Mouse (Mus musculus) macrophage (primary cell): ENCODE data around the gene Gm10643. TPM values are rescaled to one million over a fixed set of nuclear protein-coding genes. Genes with fewer than 3 reads are reported as not detected.

Experiments
- H3K27ac ChIP-seq: fragments of 350-480 bp; formaldehyde crosslinking; 2 replicates; pipeline ENCODE4 v1.9.0; 2021
- H3K36me3 ChIP-seq: fragments of 350-480 bp; formaldehyde crosslinking; 2 replicates; pipeline ENCODE4 v1.9.0; 2021; ENCODE audit errors: inconsistent target
- H3K4me3 ChIP-seq: fragments of 350-480 bp; formaldehyde crosslinking; 2 replicates; pipeline ENCODE4 v1.9.0; 2021; ENCODE audit errors: inconsistent target
- H3K79me2 ChIP-seq: fragments of 350-480 bp; formaldehyde crosslinking; 2 replicates; pipeline ENCODE4 v1.9.0; 2021; ENCODE audit errors: inconsistent target
- WGBS: methylation state at CpG from one replicate; pipeline ENCODE4 v1.1.7; 2026; ENCODE audit warnings: inconsistent platforms; ENCODE audit not compliant: missing documents; 5-methylcytosine and 5-hydroxymethylcytosine counted together
- polyA plus RNA-seq: library from polyadenylated mRNA; stranded (reverse); fragments of 250-400 nt; gene quantifications from 3 replicates; pipeline ENCODE4 v1.2.4, GENCODE M21; 2018; ENCODE audit warnings: inconsistent platforms

Gm10643 gene
- polyA plus RNA-seq, 1 experiment from 2014 or later, result 0.52 TPM

DNA sequence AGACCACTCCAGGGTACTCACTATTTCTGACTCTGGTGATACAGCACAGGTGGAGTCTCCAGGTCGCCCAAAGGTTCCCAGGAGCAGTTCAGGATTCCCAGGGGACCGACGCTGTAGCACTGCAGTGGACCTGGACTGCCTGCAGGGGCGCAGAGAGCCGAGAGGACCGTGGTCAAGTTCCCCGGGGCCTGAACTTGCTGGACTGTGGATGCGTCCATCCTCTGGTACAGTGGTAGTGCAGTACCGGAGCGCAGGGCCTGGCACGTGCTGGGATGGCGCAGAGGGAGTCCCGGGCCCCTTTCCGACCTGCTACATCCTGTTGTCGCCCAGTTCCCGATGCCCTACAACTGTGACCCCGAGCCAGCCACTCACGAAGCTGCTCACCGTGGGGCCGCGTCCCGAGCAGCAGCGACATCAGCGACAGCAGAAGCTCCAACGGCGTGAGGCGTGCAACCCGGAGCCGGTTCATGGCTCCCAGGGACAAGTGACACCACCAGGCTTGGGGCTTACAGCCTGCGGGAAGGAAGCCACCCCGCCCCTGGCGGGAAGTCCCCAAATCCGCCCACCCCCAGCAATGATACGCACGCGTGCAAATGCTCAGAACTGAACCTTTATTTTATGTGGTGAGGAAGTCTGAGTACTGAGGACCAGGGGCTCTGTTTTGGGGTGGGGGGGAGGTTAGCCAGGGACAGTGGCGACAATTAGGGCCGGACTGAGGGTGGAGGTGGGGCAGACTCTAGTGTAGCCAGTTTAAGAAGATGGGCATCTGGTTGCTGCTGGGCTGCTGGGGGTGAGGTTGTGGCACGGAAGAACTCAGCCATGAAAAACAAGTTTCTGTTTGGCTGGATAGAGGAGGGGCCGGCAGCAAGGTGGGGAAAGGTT, 22.6 kb downstream of the Gm10643 start, which contains the start of gene Il27ra:
Gene Il27ra (minus strand): TSS at position 524 of the 882 bp plus-strand sequence.
- WGBS, result 2% methylated on average over 39 of the region's 40 CpGs
- H3K27ac ChIP-seq, result no peak within 1 kb of the TSS
- H3K79me2 ChIP-seq, result no peaks in the 10 kb centered on the region
- no peaks in the 10 kb centered on the region for H3K36me3 ChIP-seq
- no peak within 1 kb of the TSS for H3K4me3 ChIP-seq

DNA sequence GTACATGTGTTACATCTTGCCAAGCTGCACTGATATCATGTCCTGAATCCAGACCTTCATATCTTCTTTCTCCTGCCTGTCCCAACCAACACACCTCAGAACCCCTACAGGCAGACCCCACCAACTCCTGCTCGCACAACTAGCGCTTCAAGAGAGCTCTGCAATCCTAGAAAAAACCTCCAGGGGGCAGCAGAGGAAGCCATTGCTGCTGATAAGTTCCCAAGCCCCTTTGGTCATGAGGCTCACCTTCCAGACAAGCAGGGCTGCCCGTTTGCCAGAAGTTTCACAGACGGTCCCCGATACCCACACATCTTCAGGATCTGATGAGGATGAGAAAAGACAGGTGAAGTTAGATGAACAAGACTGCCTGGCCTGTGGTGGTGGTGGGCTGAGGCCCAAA, 25.9 kb downstream of the Gm10643 start:
- WGBS, result 13% methylated on average over 5 of the region's 5 CpGs
- no peaks in the 10 kb centered on the region for H3K79me2 ChIP-seq
- no peaks in the 10 kb centered on the region for H3K36me3 ChIP-seq
- H3K27ac ChIP-seq, result no peak overlapping the region
- H3K4me3 ChIP-seq, result no peak overlapping the region

DNA sequence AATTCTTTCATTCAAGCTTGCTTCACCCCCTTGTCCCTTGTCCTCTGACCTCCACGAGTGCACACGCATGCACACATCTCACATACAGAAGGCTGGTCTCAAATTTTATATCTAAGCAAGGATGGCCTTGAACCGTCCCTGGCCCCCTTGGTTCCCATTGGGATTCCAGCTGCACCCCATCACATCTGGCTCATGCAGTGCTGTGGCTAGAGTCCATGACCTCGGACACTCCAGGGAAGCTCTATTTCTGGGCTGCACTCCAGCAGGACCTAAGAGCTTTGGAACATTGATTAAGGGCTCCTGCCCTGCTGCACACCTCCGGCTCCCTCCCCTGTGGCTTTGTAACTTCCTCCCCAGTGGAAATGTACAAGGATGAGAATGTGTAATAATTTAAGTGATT, 26.9 kb downstream of the Gm10643 start:
- Histone ChIP-seq H3K27ac (no peak overlapping the region), H3K79me2 (no peaks in the 10 kb centered on the region), H3K4me3 (no peak overlapping the region), H3K36me3 (no peaks in the 10 kb centered on the region)
- 96% methylated on average over 4 of the region's 5 CpGs for WGBS

DNA sequence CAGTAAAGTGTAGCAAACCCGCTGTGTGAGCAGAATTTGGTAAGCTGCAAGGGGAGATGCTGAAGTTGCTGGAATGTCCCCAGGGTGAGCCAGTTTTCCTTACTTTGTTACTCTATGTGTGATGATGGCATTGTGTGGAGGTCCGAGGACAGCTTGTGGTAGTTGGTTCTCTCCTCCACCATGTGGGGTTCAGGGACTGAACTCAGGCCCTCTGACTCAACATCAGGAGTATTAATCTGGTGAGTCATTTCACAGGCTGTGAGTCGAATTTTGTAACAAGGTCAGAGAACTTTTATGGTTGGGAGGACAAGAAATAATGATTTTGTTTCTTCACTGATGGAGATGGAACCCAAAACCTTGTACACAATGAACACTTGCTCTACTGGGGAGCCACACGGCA, 32.2 kb downstream of the Gm10643 start:
- Histone ChIP-seq H3K4me3 (no peak overlapping the region), H3K36me3 (no peaks in the 10 kb centered on the region), H3K27ac (no peak overlapping the region), H3K79me2 (no peaks in the 10 kb centered on the region)
- WGBS, result 86% methylated on average over 4 of the region's 4 CpGs

DNA sequence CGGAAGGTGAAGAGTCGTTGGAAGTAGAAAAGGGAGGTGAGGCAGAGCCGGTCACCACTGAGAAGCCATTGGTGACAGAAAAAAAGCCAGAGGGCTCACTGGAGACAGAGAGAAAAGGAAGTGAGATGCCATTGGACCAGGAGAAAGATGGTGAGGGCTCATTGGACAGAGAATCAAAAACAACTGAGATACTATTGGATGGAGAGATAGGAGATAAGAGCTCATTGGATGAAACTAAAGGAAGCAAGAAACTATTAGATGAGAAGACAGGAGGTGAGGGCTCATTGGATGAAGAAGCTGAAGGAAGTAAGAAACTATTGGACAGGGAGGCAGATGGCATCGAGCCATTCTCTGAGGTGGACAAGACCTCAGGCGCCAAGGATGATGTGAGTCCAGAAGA, 35.7 kb downstream of the Gm10643 start:
- H3K4me3 ChIP-seq, result no peak overlapping the region
- no peaks in the 10 kb centered on the region for H3K36me3 ChIP-seq
- H3K79me2 ChIP-seq, result no peaks in the 10 kb centered on the region
- no peak overlapping the region for H3K27ac ChIP-seq
- 87% methylated on average over 5 of the region's 5 CpGs for WGBS

DNA sequence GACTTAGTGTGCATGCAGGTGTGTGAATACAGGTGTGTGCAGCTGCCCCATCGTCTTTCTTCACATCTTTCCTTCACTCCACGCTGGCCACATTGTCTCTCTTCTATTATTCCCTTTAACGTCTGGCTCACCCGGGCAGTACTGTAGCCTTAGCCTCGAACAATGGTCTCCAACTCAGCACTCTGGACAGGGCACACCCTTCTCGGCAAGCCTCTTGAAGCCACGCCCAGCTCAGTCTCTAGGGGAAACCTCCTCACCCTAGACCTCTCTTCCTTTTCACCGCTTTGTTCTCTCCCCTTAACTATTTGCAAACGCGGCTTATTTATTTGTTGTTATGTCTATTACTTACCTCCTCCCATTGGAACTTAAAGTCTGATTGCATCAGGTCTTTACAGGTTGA, 37.5 kb downstream of the Gm10643 start:
- WGBS, result 11% methylated on average over 10 of the region's 10 CpGs
- H3K36me3 ChIP-seq, result no peaks in the 10 kb centered on the region
- H3K4me3 ChIP-seq, result no peak overlapping the region
- H3K79me2 ChIP-seq, result no peaks in the 10 kb centered on the region
- H3K27ac ChIP-seq, result no peak overlapping the region

DNA sequence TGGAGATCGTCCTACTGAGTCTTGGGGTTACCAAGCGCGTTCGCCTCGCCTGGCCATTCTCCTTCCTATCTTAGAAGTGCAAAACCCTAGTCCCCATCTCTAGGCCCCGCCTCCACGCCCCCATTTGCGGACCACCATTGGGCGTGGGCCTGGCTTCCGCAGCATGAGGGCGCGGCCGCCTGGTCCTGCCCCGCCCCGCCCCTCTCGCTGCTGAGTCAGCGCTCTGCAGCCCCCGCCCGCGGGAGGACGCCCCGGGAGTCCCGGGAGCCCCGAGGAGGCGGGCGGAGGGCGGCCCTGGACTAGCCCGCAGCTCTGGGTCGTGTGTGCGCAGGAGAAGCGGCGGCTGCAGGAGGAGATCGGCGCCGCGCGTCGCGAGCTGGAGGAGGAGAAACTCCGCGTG, 39.1 kb downstream of the Gm10643 start:
- Histone ChIP-seq H3K79me2 (no peaks in the 10 kb centered on the region), H3K4me3 (no peak overlapping the region), H3K36me3 (no peaks in the 10 kb centered on the region), H3K27ac (no peak overlapping the region)
- 4% methylated on average over 41 of the region's 41 CpGs for WGBS

DNA sequence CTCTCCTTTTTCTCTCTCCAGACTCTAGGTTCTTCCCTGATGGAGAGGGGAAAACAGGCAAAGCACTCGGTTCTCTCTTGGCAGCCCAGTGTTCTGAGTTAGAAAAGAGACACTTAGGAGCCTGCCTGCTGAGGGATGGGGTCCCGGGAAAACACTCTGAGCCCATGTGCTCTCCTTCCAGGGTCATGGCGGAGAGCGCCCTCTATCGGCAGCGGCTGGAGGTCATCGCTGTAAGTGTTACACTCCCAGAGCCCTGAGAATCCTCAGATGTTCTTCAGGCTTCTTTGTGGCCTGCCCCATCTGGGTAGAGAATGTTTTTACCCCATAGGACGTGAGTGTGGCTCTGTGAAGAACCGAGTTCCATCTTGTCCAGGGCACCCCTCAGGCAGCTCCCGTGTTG, 40.8 kb downstream of the Gm10643 start:
- Histone ChIP-seq H3K79me2 (no peaks in the 10 kb centered on the region), H3K36me3 (no peaks in the 10 kb centered on the region), H3K4me3 (no peak overlapping the region), H3K27ac (no peak overlapping the region)
- WGBS, result 27% methylated on average over 10 of the region's 10 CpGs

DNA sequence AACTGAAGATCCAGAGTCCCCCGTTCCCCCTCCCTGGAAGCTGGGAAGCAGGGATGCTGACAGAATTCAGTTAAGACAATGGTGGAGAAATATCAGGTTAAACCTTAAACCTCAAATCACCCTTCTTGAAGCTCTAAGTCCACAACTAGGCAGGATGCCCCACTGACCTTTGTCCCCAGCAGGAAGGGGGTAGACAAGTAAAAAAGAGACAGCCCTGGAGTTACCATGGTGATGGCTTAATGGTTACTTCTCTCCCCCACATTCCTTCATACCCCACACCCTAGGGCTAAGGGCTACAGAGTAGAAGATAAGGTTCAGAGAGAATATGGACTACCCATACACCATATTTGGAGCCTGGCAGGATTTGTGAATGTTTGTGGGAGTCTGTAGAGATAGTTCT, 41.3 kb downstream of the Gm10643 start:
- Histone ChIP-seq H3K27ac (no peak overlapping the region), H3K4me3 (no peak overlapping the region), H3K36me3 (no peaks in the 10 kb centered on the region), H3K79me2 (no peaks in the 10 kb centered on the region)
- WGBS, result 86% methylated on average over 1 of the region's 1 CpGs

DNA sequence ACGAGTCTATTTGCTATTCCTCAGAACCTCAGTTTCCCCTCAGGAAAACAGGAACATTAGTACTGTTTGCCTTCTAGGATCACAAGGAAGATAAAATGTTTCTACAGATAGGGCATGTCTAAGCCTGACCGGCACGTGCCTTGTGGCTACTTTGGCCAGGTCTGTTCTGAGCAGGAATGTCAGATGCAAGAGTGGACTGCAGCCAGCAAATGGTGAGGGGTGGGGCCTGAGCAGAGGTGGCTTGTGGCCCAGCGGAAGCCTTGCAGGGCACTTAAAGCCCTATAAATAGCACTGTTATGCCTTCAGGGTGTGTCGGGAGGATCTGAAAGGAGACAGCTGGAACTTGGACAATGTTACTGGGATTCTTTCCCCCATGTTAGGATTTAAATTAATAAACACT, 41.9 kb downstream of the Gm10643 start:
- no peak overlapping the region for H3K27ac ChIP-seq
- H3K4me3 ChIP-seq, result no peak overlapping the region
- 19% methylated on average over 5 of the region's 5 CpGs for WGBS
- H3K79me2 ChIP-seq, result no peaks in the 10 kb centered on the region
- H3K36me3 ChIP-seq, result no peaks in the 10 kb centered on the region

DNA sequence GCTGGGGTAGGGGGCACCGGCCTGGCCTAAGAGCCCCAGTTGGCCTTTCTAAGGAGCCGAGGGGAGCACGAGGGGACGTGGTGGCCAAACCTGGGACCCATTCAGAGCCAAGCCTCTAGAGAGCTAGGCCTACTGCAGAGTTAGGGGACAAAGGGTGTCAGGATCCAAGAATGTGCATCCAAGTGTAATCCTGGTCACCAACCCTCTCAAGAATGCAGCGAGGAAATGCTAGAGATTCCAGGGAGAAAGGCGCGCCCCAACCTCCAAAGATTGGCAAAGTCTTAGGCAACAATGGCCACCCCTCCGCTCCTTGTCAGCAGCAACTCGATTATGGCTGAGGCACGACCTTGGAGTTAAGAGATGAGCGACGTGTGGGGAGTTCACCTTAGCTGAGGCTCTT, 43.4 kb downstream of the Gm10643 start:
- Histone ChIP-seq H3K79me2 (no peaks in the 10 kb centered on the region), H3K27ac (no peak overlapping the region), H3K4me3 (no peak overlapping the region), H3K36me3 (no peaks in the 10 kb centered on the region)
- 72% methylated on average over 9 of the region's 12 CpGs for WGBS

DNA sequence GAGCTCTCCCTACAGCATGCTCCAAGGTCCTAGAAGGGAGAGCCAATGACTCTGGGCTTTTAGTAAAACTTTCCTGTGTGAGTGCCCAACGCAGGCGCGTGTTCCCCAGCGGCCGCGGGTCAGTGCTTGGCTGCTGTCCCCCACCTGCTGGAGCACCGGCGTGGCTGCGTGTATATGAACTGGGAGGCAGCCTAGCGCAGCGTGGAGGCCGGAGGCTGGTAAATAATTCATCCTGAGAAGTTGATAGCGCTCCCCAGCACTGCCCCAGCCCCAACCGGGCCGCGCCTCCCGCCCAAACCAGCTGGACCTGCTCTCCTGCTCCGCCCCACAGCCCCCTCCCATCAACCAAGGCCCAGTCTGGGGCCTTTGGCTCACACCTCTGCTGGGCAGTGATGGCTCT, 43.8 kb downstream of the Gm10643 start, which contains the start of gene Palm3:
Gene Palm3 (plus strand): TSS at position 376 of the 400 bp plus-strand sequence.
- WGBS, result 68% methylated on average over 15 of the region's 18 CpGs
- Histone ChIP-seq H3K4me3 (no peak within 1 kb of the TSS), H3K79me2 (no peaks in the 10 kb centered on the region), H3K27ac (no peak within 1 kb of the TSS), H3K36me3 (no peaks in the 10 kb centered on the region)

DNA sequence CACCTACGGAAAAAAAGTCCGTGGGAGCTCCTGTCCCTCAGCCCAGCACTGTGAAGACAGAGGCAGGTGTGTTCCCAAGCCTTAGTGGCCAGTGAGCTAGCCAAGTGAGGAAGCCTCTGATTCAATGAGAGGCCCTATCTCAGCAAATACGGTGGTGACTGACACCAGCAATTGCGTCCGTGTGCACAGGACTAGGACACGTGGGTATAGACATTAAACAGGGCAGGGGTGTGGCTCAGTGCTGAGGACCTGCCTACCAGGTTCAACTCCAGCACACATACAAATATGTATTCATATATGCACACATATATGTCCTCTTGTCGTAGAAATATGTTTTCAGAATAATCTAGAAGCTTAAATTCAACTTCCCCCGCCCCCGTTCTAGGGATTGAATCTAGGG, 45.2 kb downstream of the Gm10643 start:
- H3K79me2 ChIP-seq, result no peaks in the 10 kb centered on the region
- no peaks in the 10 kb centered on the region for H3K36me3 ChIP-seq
- H3K27ac ChIP-seq, result no peak overlapping the region
- 67% methylated on average over 9 of the region's 9 CpGs for WGBS
- H3K4me3 ChIP-seq, result no peak overlapping the region

DNA sequence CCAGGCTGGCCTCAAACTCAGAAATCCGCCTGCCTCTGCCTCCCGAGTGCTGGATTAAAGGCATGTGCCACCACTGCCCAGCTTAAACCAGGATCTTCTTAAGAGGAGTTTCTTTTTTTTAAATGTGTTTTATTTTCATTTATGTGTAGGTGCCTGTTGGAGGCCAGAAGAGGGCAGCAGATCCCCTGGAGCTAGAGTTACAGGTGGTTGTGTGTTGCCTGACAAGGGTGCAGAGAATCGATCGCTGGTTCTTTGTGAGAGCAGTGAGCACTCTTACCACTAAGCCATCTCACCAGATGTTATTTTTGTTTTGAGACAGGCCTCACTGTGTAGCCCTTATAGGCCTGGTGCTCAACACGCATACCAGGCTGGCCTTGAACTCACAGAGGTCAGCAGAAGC, 49.1 kb downstream of the Gm10643 start:
- H3K27ac ChIP-seq, result no peak overlapping the region
- H3K36me3 ChIP-seq, result no peaks in the 10 kb centered on the region
- WGBS, result 93% methylated on average over 5 of the region's 5 CpGs

More for the DNA sequence above, 49.1 kb downstream of the Gm10643 start:
- Histone ChIP-seq H3K4me3 (no peak overlapping the region), H3K79me2 (no peaks in the 10 kb centered on the region)
